Mouse (Mus musculus) liver, embryonic 14.5 days (tissue): Measurements from ENCODE around the gene Ppbp.

Experiments
- CTCF ChIP-seq: IDR thresholded peaks from 2 replicates; pipeline ENCODE4 v1.5.1; 2016; ENCODE audit warnings: antibody characterized with exemption, low read depth, control low read depth
- EP300 ChIP-seq: IDR thresholded peaks from 2 replicates; pipeline ENCODE4 v1.6.1; 2016; ENCODE audit warnings: antibody characterized with exemption, low read depth

DNA sequence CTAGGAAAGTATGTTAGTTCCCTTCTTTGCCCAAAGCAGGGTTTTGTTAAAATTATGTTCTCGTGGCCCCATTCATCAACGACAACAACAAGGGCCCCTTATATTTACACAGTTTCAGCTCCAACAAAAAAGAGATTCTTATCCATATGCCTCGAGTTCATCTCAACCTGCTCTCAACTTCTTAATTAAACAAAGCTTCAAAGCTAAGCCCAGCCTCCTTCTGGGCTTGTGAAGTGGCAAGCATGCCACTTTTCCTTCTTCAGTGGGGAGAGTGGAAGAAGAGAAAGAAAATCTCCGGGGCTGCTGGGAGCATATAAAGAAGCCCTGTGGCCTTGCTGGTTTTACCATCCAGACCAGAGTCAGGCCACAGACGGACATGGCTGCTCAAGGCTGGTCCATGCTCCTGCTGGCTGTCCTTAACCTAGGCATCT is 25.9 kb downstream of the Ppbp start, which contains the start of gene Cxcl15:
- TF ChIP-seq CTCF (no peak), EP300 (no peak)
